Mouse (Mus musculus) testis, adult 10 weeks (tissue): ENCODE measurements around the gene Hsd17b7. TPM values are rescaled to one million over a fixed set of nuclear protein-coding genes. Genes with fewer than 3 reads are reported as not detected.

Source experiments
- polyA plus RNA-seq: library from polyadenylated mRNA; stranded (reverse); fragments of 350-450 nt; fragmentation: Illumina TruSeq; extraction: RNeasy Lipid Tissue Mini Kit (QIAGEN cat#74804); gene quantifications from one replicate; pipeline ENCODE4 v1.2.3, GENCODE M21; 2014; ENCODE audit warnings: low read depth, low replicate concordance

The Hsd17b7 gene
- polyA plus RNA-seq, result 3.5 TPM

GRCm38 (mm10) chr1:169968792-169969515 is at the start of gene Hsd17b7:
Gene Hsd17b7, minus strand, starts transcription at chr1:169969241.

GRCm38 (mm10) chr1:169928454-169928971 is 40.5 kb downstream of the Hsd17b7 start, which contains the start of gene Ccdc190:
Gene Ccdc190, plus strand, starts transcription at chr1:169928648.

Other genes with a start within 250 kb of the Hsd17b7 start
- 2.3 TPM for gene Rgs4, start 221.6 kb downstream of the Hsd17b7 start, polyA plus RNA-seq
- 0.49 TPM for gene Ccdc190, start 40.6 kb downstream of the Hsd17b7 start, polyA plus RNA-seq
- 4.3 TPM for gene Ddr2, start 141.5 kb upstream of the Hsd17b7 start, polyA plus RNA-seq
- 26.2 TPM for gene Uap1, start 205.7 kb upstream of the Hsd17b7 start, polyA plus RNA-seq
- gene Uhmk1, start 246.2 kb upstream of the Hsd17b7 start, polyA plus RNA-seq, result 16.9 TPM